Mouse (Mus musculus): ENCODE measurements around the gene Olfr944. TPM values are rescaled to one million over a fixed set of nuclear protein-coding genes. Genes with fewer than 3 reads are reported as not detected.

The Olfr944 gene
- not detected for total RNA-seq (2021)
- long read RNA-seq, experiment 1: 0 reads
- long read RNA-seq, experiment 2: 0 reads

DNA sequence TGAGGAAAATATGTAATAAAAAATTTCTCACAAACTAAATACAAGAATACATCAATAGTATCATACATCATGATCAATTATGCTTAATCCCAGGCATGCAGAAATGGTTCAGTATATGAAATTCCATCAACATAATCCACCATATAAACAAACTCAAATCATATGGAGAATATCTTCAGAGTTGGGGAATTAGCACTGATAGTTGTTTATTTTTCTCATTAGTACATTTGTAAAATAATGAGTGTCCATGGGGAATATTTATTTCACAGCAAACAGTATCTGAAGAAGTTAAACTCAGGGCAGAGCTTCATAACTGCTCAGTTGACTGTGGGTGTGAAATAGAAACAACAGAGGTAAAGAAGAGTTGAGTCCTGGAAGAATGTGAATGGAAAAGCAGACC is at the start of gene Olfr944:
Olfr944 (plus strand) TSS at position 301 of the 400 bp plus-strand sequence.
- intact Hi-C loops (cut with DNase I; ENCODE audit: low total_unique reads): no loop called here
- DNase-seq: no peak

DNA sequence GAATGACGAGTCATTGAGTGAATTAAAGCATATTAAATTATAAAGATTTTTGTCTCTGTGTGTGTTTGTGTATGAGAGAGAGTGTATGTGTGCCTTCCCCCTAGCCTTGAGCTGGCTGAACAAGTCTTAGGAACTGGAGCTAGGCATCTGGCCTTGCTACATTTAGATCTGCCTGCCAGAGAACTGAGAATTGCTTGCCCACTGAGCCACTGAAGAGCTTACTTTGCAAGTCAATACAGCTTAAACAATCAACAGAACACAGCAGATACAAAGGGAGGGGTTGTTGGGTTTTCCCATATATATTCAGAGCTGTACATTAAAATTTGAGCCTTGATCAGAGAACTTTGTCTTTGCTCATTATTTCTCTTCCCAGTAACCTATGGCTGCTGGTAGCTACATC is 49.3 kb upstream of the Olfr944 start:
- DNase-seq: no peak
- intact Hi-C loops (cut with DNase I; ENCODE audit: low total_unique reads): no loop called here

- intact Hi-C loops (cut with DNase I; ENCODE audit: low total_unique reads): no loop called here
- no peak for DNase-seq
These were observed 35.7 kb upstream of the Olfr944 start, which contains the start of gene Olfr943 for GRCm38 (mm10) chr9:39166004-39166403. TSS of gene Olfr943 (plus strand) at chr9:39166304.

- intact Hi-C loops (cut with DNase I; ENCODE audit: low total_unique reads): no loop called here
- no peak for DNase-seq
These were observed 48.2 kb downstream of the Olfr944 start, which contains the start of gene Olfr1537 for GRCm38 (mm10) chr9:39249894-39250293. TSS of gene Olfr1537 (minus strand) at chr9:39249994.

Other genes with a start within 250 kb of the Olfr944 start
- not detected for gene Olfr933, start 229.6 kb upstream of the Olfr944 start, total RNA-seq (2021)
- gene Olfr934, start 213.6 kb upstream of the Olfr944 start, total RNA-seq (2021): not detected
- gene Olfr935, start 202.2 kb upstream of the Olfr944 start, total RNA-seq (2021): not detected
- not detected for gene Olfr146, start 178.5 kb upstream of the Olfr944 start, total RNA-seq (2021)
- not detected for gene Olfr937, start 137.0 kb upstream of the Olfr944 start, total RNA-seq (2021)
- gene Olfr938, start 123.0 kb upstream of the Olfr944 start, total RNA-seq (2021): not detected
- not detected for gene Olfr27, start 73.8 kb upstream of the Olfr944 start, total RNA-seq (2021)
- gene Olfr943, start 35.6 kb upstream of the Olfr944 start, total RNA-seq (2021): not detected
- not detected for gene Olfr1537, start 48.1 kb downstream of the Olfr944 start, total RNA-seq (2021)
- gene Olfr945, start 74.9 kb downstream of the Olfr944 start, total RNA-seq (2021): not detected
- gene Olfr948, start 124.1 kb downstream of the Olfr944 start, total RNA-seq (2021): not detected
- not detected for gene Olfr951, start 185.5 kb downstream of the Olfr944 start, total RNA-seq (2021)
- not detected for gene Olfr952, start 225.2 kb downstream of the Olfr944 start, total RNA-seq (2021)

All from gastrocnemius, postnatal 14 days (tissue).